Mouse (Mus musculus): ENCODE measurements around the gene Cyp2u1. TPM values are rescaled to one million over a fixed set of nuclear protein-coding genes. Genes with fewer than 3 reads are reported as not detected.

Gene Cyp2u1
- polyA plus RNA-seq, 1 experiment from 2014 or later: 3.4 TPM

- ATAC-seq: no peak
- Histone ChIP-seq H3K4me2 (ENCODE audit: low read length) (no peak overlapping the region), H3K4me1 (ENCODE audit: control insufficient read depth, insufficient read depth, low read length) (no peaks in the 10 kb centered on the region), H3K4me3 (ENCODE audit: low read depth, low read length) (no peak overlapping the region), H3K9ac (ENCODE audit: low read length) (no peak overlapping the region), H3K27me3 (replicated peaks; ENCODE audit: control insufficient read depth, insufficient read depth, low read length) (no peaks in the 10 kb centered on the region), H3K27ac (ENCODE audit: low read depth, low read length) (no peak overlapping the region), H3K36me3 (ENCODE audit: control insufficient read depth, insufficient read depth, low read length) (no peaks in the 10 kb centered on the region), H3K9me3 (replicated peaks; ENCODE audit: control insufficient read depth, low read length) (no peaks in the 10 kb centered on the region)
- DNase-seq (ENCODE audit: low spot score): no peak
- 92% methylated on average over 12 of the region's 12 CpGs for WGBS
Observed at GRCm38 (mm10) chr3:131295513-131296200, 7.4 kb downstream of the Cyp2u1 start.

GRCm38 (mm10) chr3:131294503-131294902 is 8.5 kb downstream of the Cyp2u1 start:
- no peaks in the 10 kb centered on the region for H3K27me3 ChIP-seq (replicated peaks; ENCODE audit: control insufficient read depth, insufficient read depth, low read length)
- no peak overlapping the region for H3K9ac ChIP-seq (ENCODE audit: low read length)
- 64% methylated on average over 3 of the region's 3 CpGs for WGBS
- no peak overlapping the region for H3K4me3 ChIP-seq (ENCODE audit: low read depth, low read length)
- H3K4me2 ChIP-seq (ENCODE audit: low read length): no peak overlapping the region
- ATAC-seq (no peak), DNase-seq (ENCODE audit: low spot score) (no peak)
- H3K36me3 ChIP-seq (ENCODE audit: control insufficient read depth, insufficient read depth, low read length): no peaks in the 10 kb centered on the region
- H3K4me1 ChIP-seq (ENCODE audit: control insufficient read depth, insufficient read depth, low read length): no peaks in the 10 kb centered on the region
- H3K9me3 ChIP-seq (replicated peaks; ENCODE audit: control insufficient read depth, low read length): no peaks in the 10 kb centered on the region
- no peak overlapping the region for H3K27ac ChIP-seq (ENCODE audit: low read depth, low read length)

DNA sequence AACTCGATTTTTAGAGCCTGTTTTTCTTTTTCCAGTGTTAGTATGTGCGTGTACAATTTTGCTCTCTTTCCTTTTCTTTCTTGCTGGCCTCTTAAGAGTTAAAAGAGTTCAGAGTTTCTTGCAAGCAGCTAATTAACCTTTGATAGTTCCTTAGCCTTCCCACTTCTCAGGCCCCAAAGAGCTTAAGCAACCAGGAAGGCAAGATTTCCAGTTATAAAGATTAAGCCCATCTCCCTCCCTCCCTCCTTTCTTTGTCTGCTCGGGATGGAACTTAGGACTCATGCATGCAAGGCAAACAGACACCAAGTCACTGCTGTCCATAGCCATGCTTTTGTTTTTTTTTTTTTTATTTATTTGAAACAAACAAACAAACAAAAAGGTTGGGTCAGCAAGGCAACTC is 10.1 kb downstream of the Cyp2u1 start:
- no peak overlapping the region for H3K4me2 ChIP-seq (ENCODE audit: low read length)
- 63% methylated on average over 3 of the region's 3 CpGs for WGBS

GRCm38 (mm10) chr3:131292349-131292748 is 10.7 kb downstream of the Cyp2u1 start:
- no peak overlapping the region for H3K27ac ChIP-seq (ENCODE audit: low read depth, low read length)
- no peaks in the 10 kb centered on the region for H3K36me3 ChIP-seq (ENCODE audit: control insufficient read depth, insufficient read depth, low read length)
- WGBS: 94% methylated on average over 2 of the region's 2 CpGs
- ATAC-seq (no peak), DNase-seq (ENCODE audit: low spot score) (no peak)
- H3K4me2 ChIP-seq (ENCODE audit: low read length): no peak overlapping the region
- no peaks in the 10 kb centered on the region for H3K27me3 ChIP-seq (replicated peaks; ENCODE audit: control insufficient read depth, insufficient read depth, low read length)
- H3K9me3 ChIP-seq (replicated peaks; ENCODE audit: control insufficient read depth, low read length): no peaks in the 10 kb centered on the region
- H3K4me3 ChIP-seq (ENCODE audit: low read depth, low read length): no peak overlapping the region
- H3K4me1 ChIP-seq (ENCODE audit: control insufficient read depth, insufficient read depth, low read length): no peaks in the 10 kb centered on the region
- H3K9ac ChIP-seq (ENCODE audit: low read length): no peak overlapping the region

More for the DNA sequence above, 10.1 kb downstream of the Cyp2u1 start:
- ATAC-seq (no peak), DNase-seq (ENCODE audit: low spot score) (no peak)
- H3K9me3 ChIP-seq (replicated peaks; ENCODE audit: control insufficient read depth, low read length): no peaks in the 10 kb centered on the region
- no peaks in the 10 kb centered on the region for H3K36me3 ChIP-seq (ENCODE audit: control insufficient read depth, insufficient read depth, low read length)
- H3K27me3 ChIP-seq (replicated peaks; ENCODE audit: control insufficient read depth, insufficient read depth, low read length): no peaks in the 10 kb centered on the region
- H3K4me1 ChIP-seq (ENCODE audit: control insufficient read depth, insufficient read depth, low read length): no peaks in the 10 kb centered on the region
- H3K4me3 ChIP-seq (ENCODE audit: low read depth, low read length): no peak overlapping the region
- no peak overlapping the region for H3K9ac ChIP-seq (ENCODE audit: low read length)
- H3K27ac ChIP-seq (ENCODE audit: low read depth, low read length): no peak overlapping the region

DNA sequence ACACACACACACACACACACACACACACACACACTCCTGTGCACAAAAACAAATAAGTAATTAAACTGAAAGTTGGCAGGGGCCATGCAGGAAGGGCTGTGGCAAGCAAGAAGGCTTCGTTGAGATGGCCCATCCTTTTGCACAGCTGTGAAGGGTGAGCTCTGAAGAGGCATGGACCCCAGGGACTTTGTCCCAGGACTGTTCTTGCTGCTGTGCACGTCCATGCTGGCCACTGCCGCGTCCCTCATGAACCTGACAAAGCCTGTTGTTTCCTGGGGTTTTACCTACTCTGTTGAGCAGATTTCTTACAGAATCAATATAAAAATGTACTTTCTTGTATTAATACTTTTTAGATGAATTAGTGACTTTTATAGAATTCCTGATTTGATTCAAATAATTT is 11.1 kb downstream of the Cyp2u1 start:
- Histone ChIP-seq H3K4me2 (ENCODE audit: low read length) (no peak overlapping the region), H3K36me3 (ENCODE audit: control insufficient read depth, insufficient read depth, low read length) (no peaks in the 10 kb centered on the region), H3K4me1 (ENCODE audit: control insufficient read depth, insufficient read depth, low read length) (no peaks in the 10 kb centered on the region), H3K27me3 (replicated peaks; ENCODE audit: control insufficient read depth, insufficient read depth, low read length) (no peaks in the 10 kb centered on the region), H3K27ac (ENCODE audit: low read depth, low read length) (no peak overlapping the region), H3K4me3 (ENCODE audit: low read depth, low read length) (no peak overlapping the region), H3K9ac (ENCODE audit: low read length) (no peak overlapping the region), H3K9me3 (replicated peaks; ENCODE audit: control insufficient read depth, low read length) (no peaks in the 10 kb centered on the region)
- 78% methylated on average over 4 of the region's 4 CpGs for WGBS
- DNase-seq (ENCODE audit: low spot score) (no peak), ATAC-seq (no peak)

DNA sequence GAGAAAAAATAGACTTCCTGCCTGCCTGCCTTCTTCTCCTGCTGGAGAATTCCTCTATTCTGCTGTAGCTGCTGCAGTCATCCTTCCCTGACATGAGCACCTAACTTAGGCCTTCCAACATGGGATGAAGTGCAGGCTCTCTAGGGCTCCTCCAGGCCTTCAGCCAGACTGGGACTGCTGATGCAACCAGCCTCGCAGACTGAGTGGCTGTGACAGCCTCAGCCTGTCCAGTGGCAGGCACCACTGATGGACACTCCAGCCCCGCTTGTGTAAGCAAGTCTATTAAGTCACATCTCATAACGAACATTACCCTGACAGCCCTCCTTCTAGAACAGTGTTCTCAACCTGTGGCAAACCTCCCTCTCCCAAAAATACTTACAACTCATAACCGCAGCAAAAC is 28.9 kb downstream of the Cyp2u1 start:
- Histone ChIP-seq H3K36me3 (ENCODE audit: control insufficient read depth, insufficient read depth, low read length) (no peaks in the 10 kb centered on the region), H3K9me3 (replicated peaks; ENCODE audit: control insufficient read depth, low read length) (no peaks in the 10 kb centered on the region), H3K27me3 (replicated peaks; ENCODE audit: control insufficient read depth, insufficient read depth, low read length) (no peaks in the 10 kb centered on the region), H3K4me2 (ENCODE audit: low read length) (no peak overlapping the region), H3K4me1 (ENCODE audit: control insufficient read depth, insufficient read depth, low read length) (0 out of 2 replicates have a peak, but pooled peaks cover 5% of the 10 kb centered on the region), H3K27ac (ENCODE audit: low read depth, low read length) (no peak overlapping the region), H3K9ac (ENCODE audit: low read length) (no peak overlapping the region), H3K4me3 (ENCODE audit: low read depth, low read length) (no peak overlapping the region)
- 92% methylated on average over 4 of the region's 4 CpGs for WGBS
- no peak for ATAC-seq
- no peak for DNase-seq (ENCODE audit: low spot score)

DNA sequence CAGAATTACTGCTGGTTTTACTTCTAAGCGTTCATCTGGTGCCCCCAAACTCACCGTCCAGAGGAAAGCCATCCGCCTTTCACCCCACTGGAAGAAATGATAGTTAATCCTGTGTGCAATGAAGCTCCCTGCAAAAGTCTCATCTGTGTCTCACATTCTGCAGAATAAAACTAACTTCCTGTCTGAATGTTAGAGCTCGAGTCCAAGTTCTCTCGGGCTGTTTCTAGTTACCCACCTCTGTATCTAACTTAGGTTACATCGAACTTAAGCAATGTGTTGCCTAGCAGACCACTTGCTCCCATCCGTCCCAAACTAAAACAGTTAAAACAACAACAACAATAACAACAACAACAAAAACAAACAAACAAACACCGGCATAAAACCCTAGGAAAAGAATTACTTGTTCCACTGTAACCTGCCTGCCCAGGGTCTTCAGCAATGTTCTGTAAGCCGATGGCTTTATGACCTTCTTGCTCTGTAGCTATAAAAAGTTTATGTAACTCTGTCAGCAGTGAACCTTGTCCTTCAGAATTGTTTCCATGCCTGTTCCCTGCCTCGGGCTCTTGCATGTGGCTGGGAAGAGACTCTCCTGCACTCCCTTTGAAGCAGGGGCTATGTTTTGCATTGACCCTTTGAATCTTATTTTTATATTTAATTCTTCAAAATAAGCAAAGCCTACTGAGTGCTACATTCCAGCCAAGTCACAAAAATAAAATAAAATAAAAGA is 30.5 kb downstream of the Cyp2u1 start:
- H3K27ac ChIP-seq (ENCODE audit: low read depth, low read length): no peak overlapping the region
- peak overlapping the region; percentile 60 for H3K4me3 ChIP-seq (ENCODE audit: low read depth, low read length)
- no peak for ATAC-seq
- H3K9me3 ChIP-seq (replicated peaks; ENCODE audit: control insufficient read depth, low read length): no peaks in the 10 kb centered on the region
- H3K27me3 ChIP-seq (replicated peaks; ENCODE audit: control insufficient read depth, insufficient read depth, low read length): no peaks in the 10 kb centered on the region
- 0 out of 2 replicates have a peak, but pooled peaks cover 5% of the 10 kb centered on the region for H3K4me1 ChIP-seq (ENCODE audit: control insufficient read depth, insufficient read depth, low read length)
- H3K9ac ChIP-seq (ENCODE audit: low read length): peak overlapping the region; percentile 70; the same call in 1 of the 2 replicates
- no peaks in the 10 kb centered on the region for H3K36me3 ChIP-seq (ENCODE audit: control insufficient read depth, insufficient read depth, low read length)
- no peak for DNase-seq (ENCODE audit: low spot score)
- 65% methylated on average over 10 of the region's 10 CpGs for WGBS
- H3K4me2 ChIP-seq (ENCODE audit: low read length): peak overlapping the region; percentile 84

- H3K4me3 ChIP-seq (ENCODE audit: low read depth, low read length): peak within 1 kb of the TSS; percentile 60
- DNase-seq (ENCODE audit: low spot score) (peak; percentile 83), ATAC-seq (peak; percentile 93)
- H3K4me1 ChIP-seq (ENCODE audit: control insufficient read depth, insufficient read depth, low read length): 0 out of 2 replicates have a peak, but pooled peaks cover 5% of the 10 kb centered on the region
- peak within 1 kb of the TSS; percentile 70 for H3K9ac ChIP-seq (ENCODE audit: low read length)
- no peaks in the 10 kb centered on the region for H3K27me3 ChIP-seq (replicated peaks; ENCODE audit: control insufficient read depth, insufficient read depth, low read length)
- H3K4me2 ChIP-seq (ENCODE audit: low read length): peak within 1 kb of the TSS; percentile 84
- no peaks in the 10 kb centered on the region for H3K9me3 ChIP-seq (replicated peaks; ENCODE audit: control insufficient read depth, low read length)
- H3K27ac ChIP-seq (ENCODE audit: low read depth, low read length): no peak within 1 kb of the TSS
- H3K36me3 ChIP-seq (ENCODE audit: control insufficient read depth, insufficient read depth, low read length): no peaks in the 10 kb centered on the region
- under 1% methylated on average over 49 of the region's 54 CpGs for WGBS
Observed at GRCm38 (mm10) chr3:131271559-131272373, 31.3 kb downstream of the Cyp2u1 start, which contains the start of gene Hadh. Gene Hadh (minus strand): TSS chr3:131272101.
